Mouse (Mus musculus) C2C12 (cell line): Measurements from ENCODE around the gene Mb. TPM values are rescaled to one million over a fixed set of nuclear protein-coding genes. Genes with fewer than 3 reads are reported as not detected.

ENCODE experiments used
- H3K27me3 ChIP-seq: one replicate; pipeline ENCODE4 v1.6.1; 2011; ENCODE audit not compliant: control insufficient read depth, insufficient read depth, insufficient read length
- H3K36me3 ChIP-seq: one replicate; pipeline ENCODE4 v1.6.1; 2011; ENCODE audit not compliant: control insufficient read depth, insufficient read depth
- H3K4me3 ChIP-seq: one replicate; pipeline ENCODE4 v1.5.1; 2011; ENCODE audit warnings: mild to moderate bottlenecking, control low read depth; ENCODE audit not compliant: poor library complexity, insufficient read depth, severe bottlenecking
- H3K79me2 ChIP-seq: one replicate; pipeline ENCODE4 v1.6.1; 2011; ENCODE audit not compliant: control insufficient read depth, insufficient read depth
- H3K79me3 ChIP-seq: one replicate; pipeline ENCODE4 v1.6.1; 2011; ENCODE audit warnings: low read depth, control low read depth
- H3ac ChIP-seq: one replicate; pipeline ENCODE3; 2011; ENCODE audit warnings: low read depth; ENCODE audit not compliant: control insufficient read depth, insufficient read length
- CEBPB ChIP-seq: IDR thresholded peaks from one replicate; pipeline ENCODE4 v1.6.1; 2011; ENCODE audit warnings: low read depth, mild to moderate bottlenecking, control low read depth, moderate library complexity
- CTCF ChIP-seq: IDR thresholded peaks from one replicate; pipeline ENCODE4 v1.5.1; 2011; ENCODE audit not compliant: control insufficient read depth, insufficient read depth, insufficient read length
- FOSL1 ChIP-seq: IDR thresholded peaks from one replicate; pipeline ENCODE4 v1.8.0; 2011; ENCODE audit warnings: mild to moderate bottlenecking, low read length; ENCODE audit not compliant: poor library complexity, insufficient read depth, severe bottlenecking
- MAX ChIP-seq: IDR thresholded peaks from one replicate; pipeline ENCODE4 v1.6.1; 2011; ENCODE audit warnings: mild to moderate bottlenecking, control low read depth
- MYOD1 ChIP-seq: IDR thresholded peaks from one replicate; pipeline ENCODE4 v1.6.1; 2011; ENCODE audit warnings: low read depth; ENCODE audit not compliant: control insufficient read depth, insufficient read length
- MYOG ChIP-seq: IDR thresholded peaks from one replicate; pipeline ENCODE4 v1.6.1; 2011; ENCODE audit not compliant: control insufficient read depth, insufficient read length; ENCODE audit errors: extremely low read depth
- USF1 ChIP-seq: IDR thresholded peaks from one replicate; pipeline ENCODE4 v1.6.1; 2011; ENCODE audit warnings: low read depth, mild to moderate bottlenecking, control low read depth, moderate library complexity
- polyA plus RNA-seq: library from polyadenylated mRNA; unstranded; fragments of >200 nt; fragmentation: generic; extraction: Trizol; gene quantifications from one replicate; pipeline ENCODE4 v1.2.1, GENCODE M21; 2012; ENCODE audit warnings: missing spikeins

Mb gene
- polyA plus RNA-seq, 1 experiment: 3.1 TPM

DNA sequence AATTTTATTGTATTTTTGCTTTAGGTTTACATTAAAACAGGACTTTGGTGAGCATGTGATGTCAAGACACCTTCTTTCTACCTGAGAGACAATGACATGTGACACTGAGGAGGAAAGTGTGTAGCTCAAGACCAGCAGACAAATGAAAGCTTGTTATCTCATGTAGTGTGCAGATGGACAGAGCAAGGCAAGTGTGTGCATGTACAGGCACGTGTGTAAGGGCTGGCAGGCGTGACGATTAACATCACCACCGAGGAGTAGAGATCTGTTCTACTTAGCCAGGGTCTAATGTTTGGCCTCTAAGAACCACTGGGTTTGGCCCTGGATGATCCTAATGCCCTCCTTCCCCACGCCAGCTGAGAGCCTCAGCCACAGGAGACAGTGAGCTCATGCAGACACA is 40.1 kb upstream of the Mb start:
- H3K4me3 ChIP-seq: no peak overlapping the region
- H3K27me3 ChIP-seq: no peaks in the 10 kb centered on the region
- H3K36me3 ChIP-seq: peaks cover 93% of the 10 kb centered on the region
- no peak for TF ChIP-seq CTCF
- TF ChIP-seq MYOD1: no peak
- TF ChIP-seq MAX: no peak
- no peak for TF ChIP-seq USF1
- TF ChIP-seq FOSL1: no peak
- no peak for TF ChIP-seq MYOG
- TF ChIP-seq CEBPB: no peak
- H3ac ChIP-seq: no peak overlapping the region
- H3K79me3 ChIP-seq: no peaks in the 10 kb centered on the region
- peaks cover 25% of the 10 kb centered on the region for H3K79me2 ChIP-seq

DNA sequence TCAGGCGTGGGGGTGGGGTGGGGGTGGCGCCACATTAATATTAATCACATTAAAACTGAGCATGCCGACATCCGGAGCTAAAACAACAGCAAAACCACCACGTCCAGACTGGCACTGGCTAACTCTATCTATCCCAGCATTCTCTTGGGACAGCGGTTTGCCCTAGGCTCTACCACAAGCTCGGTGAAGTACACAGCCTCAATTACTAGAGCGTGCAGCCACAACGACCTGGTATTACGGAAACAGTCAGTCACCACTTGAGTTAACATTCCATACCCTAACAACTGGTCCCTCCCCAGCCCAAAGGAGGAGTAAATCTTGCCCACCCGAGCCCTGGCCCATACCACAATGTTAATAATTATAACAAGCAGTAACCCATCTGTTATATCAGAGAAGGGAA is 38.8 kb upstream of the Mb start:
- Histone ChIP-seq H3K36me3 (peaks cover 93% of the 10 kb centered on the region), H3ac (no peak overlapping the region), H3K79me3 (no peaks in the 10 kb centered on the region), H3K79me2 (peaks cover 25% of the 10 kb centered on the region), H3K4me3 (no peak overlapping the region), H3K27me3 (no peaks in the 10 kb centered on the region)
- TF ChIP-seq USF1: no peak
- no peak for TF ChIP-seq CEBPB
- no peak for TF ChIP-seq MAX
- peak; percentile 86 for TF ChIP-seq MYOD1
- no peak for TF ChIP-seq CTCF

DNA sequence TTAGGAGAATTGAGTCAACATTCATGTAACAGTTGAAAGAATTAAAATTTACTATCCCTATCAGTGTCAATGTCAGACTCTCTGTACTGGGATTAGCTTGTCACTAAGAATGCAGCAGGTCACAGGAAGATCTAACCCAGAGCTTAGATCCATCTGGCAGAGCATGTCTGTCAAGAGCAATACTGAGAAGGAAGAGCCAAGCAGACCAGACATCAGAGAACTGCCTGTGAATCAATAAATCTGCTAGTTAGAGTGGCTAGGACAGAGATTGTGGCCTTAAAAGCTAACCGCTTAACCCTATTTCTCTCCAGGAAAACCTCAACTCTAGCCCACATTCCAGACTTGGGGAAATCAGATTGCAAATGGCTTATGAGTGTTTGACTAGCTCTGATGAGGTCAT is 36.0 kb upstream of the Mb start:
- Histone ChIP-seq H3K79me2 (peaks cover 17% of the 10 kb centered on the region), H3K36me3 (peaks cover 92% of the 10 kb centered on the region), H3ac (no peak overlapping the region), H3K79me3 (no peaks in the 10 kb centered on the region), H3K27me3 (no peaks in the 10 kb centered on the region), H3K4me3 (no peak overlapping the region)
- TF ChIP-seq MYOG: no peak
- peak; percentile 80 for TF ChIP-seq MYOD1

DNA sequence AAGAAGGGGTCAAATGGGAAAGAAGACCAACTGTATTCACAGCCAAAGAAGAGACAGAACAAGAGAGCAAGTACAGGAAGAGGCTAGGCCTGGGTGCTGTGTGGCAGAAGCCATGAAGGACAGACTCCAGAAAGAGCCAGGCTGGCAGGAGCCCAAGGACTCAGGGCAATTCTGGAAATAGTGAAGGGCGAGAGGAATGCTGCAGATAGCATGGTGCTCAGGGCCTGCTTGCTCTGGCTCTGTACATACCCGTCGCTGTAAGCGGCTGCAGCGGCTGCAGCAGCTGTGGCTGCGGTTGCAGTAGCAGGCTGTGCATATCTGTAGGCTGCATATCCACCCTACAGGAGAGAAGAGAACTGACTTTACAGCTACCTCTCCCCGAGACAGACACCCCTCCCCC is 35.3 kb upstream of the Mb start:
- Histone ChIP-seq H3K27me3 (no peaks in the 10 kb centered on the region), H3K36me3 (peaks cover 92% of the 10 kb centered on the region), H3K79me2 (peaks cover 17% of the 10 kb centered on the region), H3ac (no peak overlapping the region), H3K79me3 (no peaks in the 10 kb centered on the region), H3K4me3 (no peak overlapping the region)
- TF ChIP-seq CEBPB (no peak), CTCF (no peak), USF1 (no peak), MYOD1 (no peak), MYOG (no peak), FOSL1 (no peak), MAX (no peak)

DNA sequence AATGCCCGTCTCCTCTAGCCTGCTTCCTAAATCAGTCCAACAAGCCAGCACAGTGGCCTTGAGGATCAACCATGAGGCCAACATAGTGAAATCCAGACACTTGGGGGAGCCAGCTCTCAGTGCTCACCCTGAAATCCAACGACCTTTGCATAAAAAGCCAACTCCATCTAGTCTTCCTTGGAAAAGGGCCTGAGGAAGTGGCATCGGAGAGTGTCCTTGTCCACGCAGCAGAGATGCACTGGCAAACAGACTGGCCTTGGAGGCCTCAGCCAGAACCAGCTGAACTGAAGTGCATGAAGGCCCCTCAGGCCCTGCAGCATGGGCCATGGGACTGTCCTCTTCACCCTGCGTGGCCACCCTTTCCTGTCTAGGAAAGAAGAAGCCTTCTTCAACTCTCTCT is 31.0 kb upstream of the Mb start:
- no peak overlapping the region for H3K4me3 ChIP-seq
- no peaks in the 10 kb centered on the region for H3K27me3 ChIP-seq
- peaks cover 99% of the 10 kb centered on the region for H3K36me3 ChIP-seq
- H3K79me2 ChIP-seq: peaks cover 10% of the 10 kb centered on the region
- H3K79me3 ChIP-seq: no peaks in the 10 kb centered on the region
- no peak overlapping the region for H3ac ChIP-seq
- TF ChIP-seq FOSL1 (no peak), MYOG (no peak), CTCF (no peak), CEBPB (no peak), MAX (no peak), MYOD1 (no peak), USF1 (no peak)

DNA sequence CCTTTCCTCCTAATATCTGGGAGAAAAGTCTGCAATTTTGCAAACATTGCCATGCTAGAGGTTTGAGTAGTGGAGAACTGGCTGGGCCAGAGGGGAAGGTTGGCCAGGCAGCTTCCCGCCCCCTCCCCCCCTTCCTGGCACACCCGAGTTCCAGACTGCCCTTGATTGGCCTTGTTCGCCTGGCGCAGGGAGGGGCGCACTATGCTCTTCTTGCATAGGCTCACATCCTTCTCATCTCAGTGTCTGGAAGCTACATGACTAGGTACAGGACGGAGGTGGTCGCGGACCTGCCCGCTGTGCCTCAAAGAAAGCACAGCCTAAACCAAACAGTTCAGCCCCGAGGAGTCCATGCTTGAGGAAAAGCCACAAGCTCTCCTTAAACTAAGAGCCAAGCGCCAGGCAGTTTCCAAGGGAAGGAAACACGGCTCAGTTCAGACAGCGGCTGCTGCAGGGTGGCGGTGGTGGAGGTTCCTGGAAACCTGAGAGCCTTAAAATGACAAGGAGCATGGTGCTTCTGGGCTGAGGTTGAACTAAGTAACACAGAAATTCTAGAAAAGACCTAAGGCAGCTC is 30.3 kb upstream of the Mb start:
- Histone ChIP-seq H3K79me3 (no peaks in the 10 kb centered on the region), H3ac (no peak overlapping the region), H3K27me3 (no peaks in the 10 kb centered on the region), H3K36me3 (peaks cover 99% of the 10 kb centered on the region), H3K79me2 (peaks cover 10% of the 10 kb centered on the region), H3K4me3 (no peak overlapping the region)
- TF ChIP-seq CTCF: no peak
- no peak for TF ChIP-seq MYOG
- no peak for TF ChIP-seq USF1
- no peak for TF ChIP-seq MYOD1
- no peak for TF ChIP-seq FOSL1
- no peak for TF ChIP-seq MAX
- TF ChIP-seq CEBPB: no peak
